Mouse (Mus musculus): ENCODE data around the gene Mcfd2.
"Not testable (repeated sequence)": the region's sequence is repeated elsewhere in the genome, so short reads cannot be mapped to it uniquely, and the experiment has no call there.

Gene Mcfd2

DNA sequence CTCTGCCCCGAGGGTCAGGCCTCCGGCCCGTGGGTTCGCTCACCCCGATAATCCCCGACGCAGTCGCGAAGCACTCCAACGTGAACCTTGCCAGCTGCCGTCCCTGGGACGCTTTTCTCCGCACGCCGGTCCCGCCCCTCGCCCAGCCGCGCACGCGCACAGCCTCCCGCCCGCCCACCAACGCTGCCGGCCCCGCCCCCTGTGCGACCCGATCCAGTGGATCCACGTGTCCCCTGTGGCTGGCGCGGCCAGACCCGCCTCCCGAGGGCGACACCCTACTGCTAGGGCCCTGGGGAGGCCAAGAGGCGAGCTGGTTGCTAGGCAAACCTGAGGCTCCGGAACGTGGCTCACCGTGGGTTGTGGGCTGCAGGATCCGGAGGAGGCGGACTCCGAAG, at the start of gene Mcfd2:
Gene Mcfd2, minus strand, starts transcription at position 144 of the 395 bp plus-strand sequence.
- peak; percentile 97 to 98 for DNase-seq

DNA sequence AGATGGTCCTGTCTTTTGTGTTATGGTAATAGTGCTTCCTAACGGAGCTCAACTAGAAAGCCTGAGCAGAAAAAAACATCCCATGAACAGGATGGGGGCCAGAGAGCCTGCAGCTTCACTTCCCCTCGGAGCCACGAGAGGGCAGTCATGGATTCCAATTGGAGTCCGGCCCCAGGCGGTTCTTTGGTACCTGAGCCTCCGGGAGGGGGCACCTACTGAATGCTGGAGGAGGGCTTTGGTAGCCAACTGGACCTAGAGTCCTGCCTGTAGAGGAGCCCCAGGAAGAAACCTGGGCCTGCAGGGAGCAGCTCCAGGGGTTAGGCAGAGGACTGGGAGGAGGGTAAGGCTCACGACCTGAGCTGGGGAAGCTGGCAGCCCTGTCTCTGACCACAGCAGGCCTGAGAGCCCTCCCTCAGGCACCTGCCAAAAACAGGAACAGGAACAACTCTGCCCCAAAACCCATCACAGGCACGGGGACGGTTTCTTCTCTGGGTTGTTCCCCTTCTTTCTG, 49.3 kb upstream of the Mcfd2 start:
- peak; percentile 91 to 95 for DNase-seq

DNA sequence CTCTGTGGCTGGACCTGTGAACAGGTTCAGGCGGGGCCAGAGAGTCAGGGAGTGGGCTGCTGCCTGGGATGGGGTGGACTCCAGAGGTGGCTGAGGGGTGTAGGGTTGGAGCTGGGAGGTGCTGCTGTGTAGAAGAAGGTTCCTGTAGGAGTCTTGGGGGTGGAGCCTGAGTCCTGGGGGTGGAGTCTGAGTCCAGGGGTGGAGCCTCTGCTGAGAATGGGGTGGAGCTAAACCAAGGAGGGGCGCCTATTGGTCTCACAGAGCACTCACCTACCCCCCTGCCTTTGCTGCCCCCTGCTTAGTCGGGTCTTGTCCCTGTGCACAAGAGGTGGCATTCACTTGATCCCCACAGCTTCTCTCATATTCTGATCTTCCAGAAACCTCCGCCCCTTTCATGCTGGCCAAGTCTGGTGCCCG, 48.8 kb upstream of the Mcfd2 start:
- DNase-seq = peak in 1 of 2 experiments; percentile 66

DNA sequence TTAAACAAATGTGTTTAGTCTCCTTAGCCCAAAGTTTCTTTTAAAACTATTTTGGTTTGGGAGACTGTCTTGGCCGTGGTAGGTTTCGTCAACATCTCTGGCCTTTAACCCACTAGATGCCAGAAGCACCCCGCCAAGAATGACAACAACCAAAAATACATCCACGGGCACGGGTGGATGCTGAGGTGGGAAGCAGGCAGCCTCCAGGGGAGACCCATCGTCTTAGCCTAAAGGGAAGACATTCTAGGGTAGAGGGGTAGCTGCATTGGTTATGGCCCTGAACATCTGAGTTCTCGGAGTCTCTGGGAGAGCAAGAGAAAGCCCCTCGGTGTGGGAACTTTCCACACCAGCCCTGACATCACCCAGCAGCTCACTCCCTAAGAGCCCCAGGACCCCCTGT, 48.4 kb upstream of the Mcfd2 start:
- DNase-seq = no peak

DNA sequence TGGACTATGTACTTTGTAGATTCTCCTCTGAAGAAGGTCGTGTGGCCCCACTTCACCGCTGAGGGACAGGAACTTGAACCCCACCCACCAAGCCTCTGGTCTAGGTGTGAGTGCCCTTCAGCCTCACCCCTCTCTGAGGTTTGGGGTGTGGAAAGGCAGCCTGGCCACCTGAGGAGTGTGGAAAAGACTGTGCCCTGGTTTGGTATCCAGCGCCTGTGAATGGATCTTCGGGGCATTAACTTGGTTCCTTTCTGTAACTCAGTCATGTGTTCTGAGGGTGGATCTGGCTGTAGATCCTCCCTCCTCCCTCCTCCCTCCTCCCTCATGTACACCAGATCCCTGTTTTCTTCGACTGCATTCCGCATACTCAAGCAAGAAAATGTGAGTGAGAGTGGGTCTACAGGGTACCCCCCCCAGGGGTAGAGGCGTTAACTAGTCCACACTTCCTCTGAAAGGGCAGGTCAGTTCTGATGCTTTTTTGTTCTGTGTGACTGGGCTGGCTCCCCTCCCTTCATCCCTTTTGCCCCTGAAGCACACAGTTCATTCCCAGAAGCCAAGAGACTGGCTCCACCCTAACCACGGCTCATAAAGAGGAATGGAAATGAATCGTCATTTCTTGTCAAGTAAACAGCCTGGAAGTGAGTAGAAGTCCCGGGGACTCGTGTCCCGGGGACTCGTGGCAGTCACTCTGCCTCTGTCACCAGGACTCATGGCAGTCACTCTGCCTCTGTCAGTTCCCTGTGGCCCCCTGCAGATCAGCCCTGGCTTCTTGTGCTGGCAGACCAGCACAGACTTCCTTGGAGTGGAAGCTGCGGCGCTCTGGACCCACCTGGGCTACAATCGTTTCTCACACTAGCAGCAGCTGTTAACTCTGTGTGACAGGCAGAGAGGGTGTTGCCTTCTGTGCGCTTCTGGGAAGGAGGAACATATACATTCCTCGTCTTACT, 47.5 kb upstream of the Mcfd2 start:
- peak; percentile 63 to 71 for DNase-seq

DNA sequence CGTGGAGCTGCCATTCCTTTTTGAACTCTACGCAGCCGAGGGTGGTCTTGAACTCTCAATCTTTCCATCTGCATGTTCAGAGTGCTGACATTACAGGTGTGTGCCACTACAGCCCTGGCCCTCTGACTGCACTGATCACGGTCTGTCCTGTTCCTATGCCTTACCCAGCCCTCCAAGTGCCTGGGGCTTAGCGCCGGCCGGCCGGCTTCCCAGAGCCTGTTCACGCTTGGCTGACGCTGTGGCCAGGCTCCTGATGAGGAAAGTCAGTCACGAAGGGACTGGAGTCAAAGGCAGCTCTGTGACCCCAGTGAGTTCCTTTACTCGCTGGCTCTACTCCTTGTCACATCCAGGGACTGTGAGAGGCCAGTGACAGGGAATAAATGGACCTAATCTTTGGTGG, 46.6 kb upstream of the Mcfd2 start:
- DNase-seq = peak; percentile 82 to 85

DNA sequence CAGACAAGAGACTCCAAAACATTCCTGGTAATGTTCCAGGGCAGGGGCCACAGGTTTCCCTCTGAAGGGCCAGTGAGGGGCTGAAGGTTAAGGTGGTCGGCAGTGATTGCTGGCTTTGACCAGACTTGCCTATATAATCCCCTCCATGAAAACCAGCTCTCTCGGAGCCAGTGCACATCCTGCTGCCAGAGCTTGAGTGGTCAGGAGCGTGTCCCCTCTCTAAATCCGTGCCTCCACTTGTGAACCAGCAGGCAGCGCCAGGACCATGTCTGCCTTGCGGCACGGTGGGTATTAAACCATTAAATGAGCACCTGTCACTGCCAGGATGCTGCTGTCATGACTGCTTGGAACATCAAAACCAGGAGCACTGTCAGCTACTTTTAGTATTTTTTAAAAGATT, 44.8 kb upstream of the Mcfd2 start:
- no peak for DNase-seq

DNA sequence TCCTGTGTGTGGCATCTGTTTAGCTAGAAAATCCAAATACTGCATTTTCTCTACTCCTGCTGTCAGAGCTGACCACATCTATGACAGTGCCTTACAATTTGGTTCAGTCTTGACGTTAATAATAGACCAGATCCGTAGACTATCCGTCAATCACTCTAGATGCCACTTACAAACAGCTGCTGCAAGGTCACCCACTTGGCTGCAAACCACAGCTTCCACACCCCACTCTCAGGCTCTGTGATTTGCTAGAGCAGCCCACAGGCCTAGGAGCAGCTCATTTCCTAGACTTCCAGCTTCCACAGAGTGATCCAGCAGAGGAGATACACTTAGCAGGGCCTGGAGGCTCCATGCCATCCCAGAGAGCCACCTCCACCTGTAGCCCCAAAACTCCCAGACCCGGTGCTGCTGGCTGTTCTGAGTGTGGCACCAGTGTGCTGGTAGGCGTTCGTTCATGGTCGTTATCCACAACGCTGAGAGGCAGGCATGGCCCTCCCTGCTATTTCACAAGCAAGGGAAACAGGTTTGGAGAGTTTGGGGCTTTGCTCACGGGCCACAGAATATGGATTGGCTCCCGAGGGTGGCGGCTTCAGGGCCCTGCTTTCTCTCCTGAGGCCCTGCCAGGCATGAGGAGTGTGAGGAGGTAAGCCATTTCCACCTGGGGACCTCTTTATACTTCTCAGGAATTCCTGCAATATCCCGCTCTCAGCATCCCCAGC, 43.5 kb upstream of the Mcfd2 start:
- DNase-seq = no peak

DNA sequence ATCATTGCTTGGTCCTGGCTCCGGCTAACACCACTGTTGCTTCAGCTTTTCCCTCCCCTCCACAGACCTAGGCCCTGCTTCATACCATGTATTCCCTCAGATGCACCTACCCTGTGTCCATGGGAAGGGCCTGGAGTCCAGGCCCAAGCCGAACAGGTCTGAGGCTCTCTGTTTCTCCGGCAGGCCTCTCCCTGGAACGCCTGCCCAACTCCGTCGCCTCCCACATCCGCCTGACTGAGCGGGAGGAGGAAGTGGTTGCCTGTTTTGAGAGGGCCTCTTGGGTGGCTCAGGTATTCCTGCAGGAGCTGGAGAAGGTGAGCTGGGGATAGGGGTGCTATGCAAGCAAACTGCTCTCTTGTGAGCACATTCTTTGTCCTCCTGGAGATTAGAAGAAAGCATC, 41.0 kb upstream of the Mcfd2 start:
- DNase-seq = peak in 1 of 2 experiments; percentile 51

DNA sequence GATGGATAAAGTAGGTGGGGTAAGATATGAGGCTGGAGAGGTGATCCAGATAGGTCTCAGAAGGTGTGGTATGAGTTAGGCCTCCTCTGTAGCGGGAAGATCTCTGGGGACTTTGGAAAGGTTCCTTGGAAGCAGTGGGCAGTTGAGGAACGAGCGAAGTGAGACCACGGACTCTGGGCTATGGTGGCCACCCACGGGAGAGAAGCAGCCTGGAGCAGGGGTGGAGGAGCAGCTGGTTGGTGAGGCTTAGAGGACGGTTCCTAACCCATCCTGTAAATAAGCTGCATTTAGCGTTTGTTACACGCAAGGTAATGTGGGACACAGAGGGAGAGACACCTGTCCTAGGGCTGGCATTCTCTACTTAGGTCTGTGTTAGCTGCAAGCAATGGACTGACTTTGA, 39.3 kb upstream of the Mcfd2 start:
- DNase-seq = no peak

DNA sequence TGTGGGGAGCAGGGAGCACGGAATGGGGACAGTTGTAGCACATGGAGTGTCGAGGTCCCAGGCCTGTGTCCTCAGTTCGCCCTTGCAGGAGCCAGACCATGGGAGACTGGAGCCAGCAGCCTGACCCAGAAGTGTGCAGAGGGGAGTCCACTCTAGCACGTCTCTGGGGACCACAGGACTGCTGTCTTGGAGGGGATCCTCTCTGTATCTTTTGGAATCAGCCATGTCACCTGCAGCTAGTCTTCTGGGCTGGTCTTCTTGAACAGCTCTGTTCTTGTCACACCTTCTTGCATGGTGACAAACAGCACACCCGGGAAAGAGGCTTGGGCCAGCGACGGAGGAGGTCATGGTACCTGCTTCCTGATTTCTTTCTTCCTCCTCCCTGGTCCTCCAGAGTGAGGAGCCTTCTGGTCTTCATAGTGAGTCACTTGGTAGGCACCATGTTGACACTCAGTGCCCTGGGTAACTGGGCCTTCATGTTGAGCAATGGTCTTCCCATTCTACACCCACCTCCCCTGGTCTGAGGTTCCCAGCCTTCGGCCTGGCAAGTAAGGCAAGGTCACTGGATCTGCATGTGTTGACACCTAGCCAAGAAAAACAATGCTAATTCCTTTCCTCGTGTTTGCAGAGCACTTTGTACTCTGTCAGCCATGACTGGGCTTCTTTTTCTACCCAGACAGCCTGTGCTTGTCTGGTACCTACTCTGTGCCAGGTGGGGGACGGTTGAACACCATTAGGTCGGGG, 38.6 kb upstream of the Mcfd2 start:
- peak; percentile 63 to 86 for DNase-seq

DNA sequence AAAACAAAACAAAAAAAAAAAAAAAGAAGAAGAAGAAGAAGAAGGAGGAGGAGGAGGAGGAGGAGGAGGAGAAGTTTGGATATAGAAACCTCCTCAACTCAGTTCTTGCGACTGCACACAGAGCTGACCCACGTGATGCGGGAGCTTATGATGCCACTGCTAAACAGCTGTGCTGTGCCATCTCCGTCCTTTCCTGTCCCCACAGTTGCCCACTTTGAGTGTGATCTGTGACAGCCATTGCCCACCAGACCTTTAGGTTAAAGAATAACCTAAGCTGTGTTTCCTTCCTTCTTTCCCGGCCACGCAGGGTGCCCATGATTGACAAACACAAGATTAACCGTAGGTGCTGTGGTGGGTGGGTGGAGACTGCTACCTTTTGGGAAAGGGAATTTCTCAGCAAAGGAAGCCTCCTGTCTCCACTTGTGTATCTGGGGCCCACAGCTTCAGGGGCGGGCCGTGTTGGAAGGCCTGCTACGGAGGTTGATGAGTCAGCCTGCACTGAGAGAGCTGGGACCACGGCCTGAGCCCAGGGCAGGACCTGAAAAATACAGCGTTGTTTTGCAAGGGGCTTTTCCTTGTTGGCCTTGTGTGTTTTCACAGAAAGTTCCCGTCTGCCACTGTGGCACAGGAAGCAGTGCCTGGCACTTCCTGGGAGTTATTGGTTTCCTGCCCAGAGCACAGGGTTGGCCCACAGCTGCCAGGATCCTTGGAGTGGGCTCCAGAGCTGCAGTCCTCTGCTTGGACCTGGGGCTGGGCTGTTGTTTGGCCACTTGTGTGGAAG, 36.5 kb upstream of the Mcfd2 start:
- no peak for DNase-seq

DNA sequence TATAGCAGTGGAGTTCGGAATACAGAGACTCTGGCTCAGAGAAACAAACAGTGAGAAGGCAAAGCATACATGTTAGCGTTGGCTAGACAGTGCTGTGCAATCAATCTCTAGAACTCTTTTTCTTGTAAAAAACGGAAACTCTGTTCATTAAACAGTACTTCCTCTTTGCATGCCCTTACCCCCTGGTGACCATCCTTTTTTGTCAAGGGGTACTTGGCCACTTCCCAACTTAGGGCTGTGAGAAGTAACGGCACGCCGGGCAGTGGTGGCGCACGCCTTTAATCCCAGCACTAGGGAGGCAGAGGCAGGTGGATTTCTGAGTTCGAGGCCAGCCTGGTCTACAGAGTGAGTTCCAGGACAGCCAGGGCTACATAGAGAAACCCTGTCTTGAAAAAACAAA, 35.9 kb upstream of the Mcfd2 start:
- not testable (repeated sequence) for DNase-seq

DNA sequence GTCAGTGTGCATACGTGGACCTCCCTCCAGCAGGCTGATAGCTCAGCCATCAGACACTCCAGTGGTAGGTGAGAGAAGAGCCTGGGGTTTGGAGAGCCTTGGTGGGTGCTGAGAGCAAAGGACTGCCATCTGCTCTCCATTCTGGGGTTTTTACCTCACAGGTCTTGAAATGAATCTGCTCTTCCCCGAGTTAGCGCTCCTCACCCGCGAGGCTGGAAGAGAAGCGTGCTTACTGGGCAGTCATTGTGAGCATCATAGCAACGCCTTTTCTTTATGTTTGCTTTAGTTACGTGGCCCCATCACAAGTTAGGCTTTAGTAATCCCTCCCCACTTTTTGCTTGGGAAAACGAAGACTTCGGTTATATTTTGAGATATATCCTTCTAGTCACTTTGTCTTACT, 34.6 kb upstream of the Mcfd2 start:
- DNase-seq = no peak

DNA sequence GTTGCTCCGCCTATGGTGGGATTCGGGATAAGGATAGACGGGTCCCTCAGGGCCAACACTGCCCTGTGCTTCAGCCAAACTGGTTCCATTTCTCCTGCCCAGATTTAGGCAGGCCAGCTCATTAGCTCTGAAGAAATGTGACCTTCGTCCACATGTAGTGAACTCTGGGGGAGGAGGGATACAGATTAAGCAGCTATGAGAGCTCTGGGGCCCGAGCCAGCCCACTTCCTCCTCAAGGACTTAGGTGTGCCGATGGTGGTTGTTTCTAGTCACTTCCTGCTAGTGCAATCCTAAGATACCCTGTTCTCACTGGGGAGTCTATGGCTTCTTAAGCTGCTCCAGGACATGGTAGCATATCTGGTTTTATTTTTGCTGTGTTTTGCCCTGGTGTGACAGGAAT, 33.2 kb upstream of the Mcfd2 start:
- DNase-seq = peak; percentile 72 to 81

DNA sequence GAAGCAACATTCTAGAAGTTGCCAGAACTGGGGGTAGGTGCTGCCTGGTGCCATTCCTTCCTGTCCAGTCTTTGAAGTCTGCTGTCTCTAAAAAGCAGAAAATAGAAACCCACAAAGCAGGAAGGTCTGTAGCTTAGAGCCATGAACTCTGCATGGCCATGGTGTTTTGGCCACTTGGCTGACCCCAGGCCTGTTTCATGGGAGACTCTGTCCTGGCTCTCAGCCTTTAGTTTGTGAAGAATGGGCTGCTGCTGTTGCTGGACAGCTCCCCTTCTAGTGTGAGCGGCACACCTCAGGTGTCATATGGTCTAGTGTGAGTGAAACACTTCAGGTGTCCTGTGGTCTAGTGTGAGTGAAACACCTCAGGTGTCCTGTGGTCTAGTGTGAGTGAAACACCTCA, 31.0 kb upstream of the Mcfd2 start:
- DNase-seq = not testable (repeated sequence)

DNA sequence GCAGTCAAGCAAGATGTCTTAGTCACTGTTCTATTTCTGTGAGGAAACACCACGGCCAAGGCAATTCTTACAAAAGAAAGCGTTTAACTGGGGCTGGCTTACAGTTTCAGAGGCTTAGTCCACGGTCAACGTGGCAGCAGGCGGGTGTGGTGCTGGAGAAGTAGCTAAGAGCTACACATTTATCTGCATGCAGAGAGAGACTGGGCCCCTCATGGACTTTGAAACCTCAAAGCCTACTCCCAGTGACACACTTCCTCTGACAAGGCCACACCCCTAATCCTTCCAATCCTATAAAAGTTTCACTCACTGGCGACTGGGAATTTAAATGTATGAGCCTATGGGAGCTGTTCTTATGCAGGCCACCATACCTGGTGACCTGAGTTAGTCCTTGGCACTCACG, 30.0 kb upstream of the Mcfd2 start:
- DNase-seq = no peak

DNA sequence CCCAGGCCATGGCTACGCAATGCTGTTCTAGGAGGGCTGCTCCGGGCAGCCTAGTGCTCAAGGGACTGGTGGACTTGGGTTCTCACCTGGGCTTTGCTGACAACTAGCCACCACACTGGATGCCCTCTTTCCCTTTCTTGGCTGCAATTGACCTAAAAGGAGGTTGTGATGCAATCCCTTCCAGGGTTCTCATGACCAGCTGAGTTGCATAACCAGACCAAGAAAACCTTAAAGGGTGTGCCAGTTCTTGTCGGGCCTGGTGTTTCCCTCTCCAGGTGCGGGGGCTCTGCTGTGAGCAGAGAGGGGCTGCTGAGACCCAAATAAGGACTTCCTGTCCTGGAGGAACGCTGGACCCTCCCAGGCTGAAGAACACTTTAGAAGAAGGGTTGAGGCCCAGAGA, 27.4 kb upstream of the Mcfd2 start:
- no peak for DNase-seq

DNA sequence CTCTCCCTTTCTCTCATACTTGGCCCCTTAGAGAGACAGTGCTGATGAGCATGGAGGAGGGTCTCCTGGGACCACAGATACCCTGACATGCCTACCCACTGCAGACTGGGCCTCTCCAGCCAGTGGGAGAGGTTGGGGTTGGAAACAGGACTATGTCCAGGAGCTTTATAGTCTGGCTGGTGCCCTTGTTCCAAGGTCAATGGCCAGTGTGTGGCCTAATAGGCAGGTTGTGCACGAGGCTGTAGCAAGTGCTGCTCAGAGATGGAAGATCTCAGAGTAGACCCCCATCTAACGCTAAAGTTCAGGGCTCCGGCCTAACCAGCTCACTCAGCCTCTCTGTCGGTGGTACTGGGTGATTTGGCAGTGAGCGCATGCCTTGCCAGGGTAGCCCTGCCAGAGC, 26.0 kb upstream of the Mcfd2 start:
- DNase-seq = peak in 1 of 2 experiments; percentile 32

DNA sequence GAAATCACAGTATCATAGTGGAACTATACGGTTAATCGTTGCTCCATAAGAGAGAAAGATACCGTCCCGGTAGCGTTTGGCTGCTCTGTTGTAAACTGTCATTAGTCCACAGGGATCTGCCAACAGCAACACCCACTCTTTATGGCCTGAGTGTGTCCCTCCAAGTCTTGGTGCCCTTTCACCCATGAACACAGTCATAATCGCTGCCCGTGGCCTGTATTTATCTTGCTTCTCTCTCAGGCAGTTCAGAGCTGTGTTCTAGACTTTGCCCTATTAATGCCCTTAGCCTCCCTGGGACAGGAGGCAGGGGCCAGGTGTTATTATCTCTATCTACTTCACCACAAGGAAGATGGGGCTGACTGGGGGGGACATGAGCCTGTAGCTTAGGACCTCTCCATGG, 25.3 kb upstream of the Mcfd2 start:
- peak in 1 of 2 experiments; percentile 43 for DNase-seq

DNA sequence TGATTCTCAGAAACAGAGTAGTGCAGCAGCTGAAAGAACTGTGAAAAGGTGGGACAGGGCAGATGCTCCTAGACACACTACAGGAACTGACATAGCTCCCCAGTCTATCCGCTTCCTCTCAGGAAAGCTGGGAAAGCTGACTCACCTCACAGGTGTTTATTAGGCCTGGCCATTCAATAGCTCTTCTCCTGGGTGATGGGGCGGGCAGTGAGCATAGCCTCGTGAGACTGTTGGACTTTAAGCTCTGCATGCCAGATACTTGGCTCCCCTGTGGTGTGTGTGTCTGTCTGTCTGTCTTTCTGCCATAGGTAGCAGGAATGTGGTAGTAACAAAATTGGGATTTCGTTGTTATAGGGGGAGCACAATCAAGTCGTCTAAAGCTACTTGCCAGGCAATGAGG, 23.6 kb upstream of the Mcfd2 start:
- DNase-seq = peak; percentile 65 to 74

DNA sequence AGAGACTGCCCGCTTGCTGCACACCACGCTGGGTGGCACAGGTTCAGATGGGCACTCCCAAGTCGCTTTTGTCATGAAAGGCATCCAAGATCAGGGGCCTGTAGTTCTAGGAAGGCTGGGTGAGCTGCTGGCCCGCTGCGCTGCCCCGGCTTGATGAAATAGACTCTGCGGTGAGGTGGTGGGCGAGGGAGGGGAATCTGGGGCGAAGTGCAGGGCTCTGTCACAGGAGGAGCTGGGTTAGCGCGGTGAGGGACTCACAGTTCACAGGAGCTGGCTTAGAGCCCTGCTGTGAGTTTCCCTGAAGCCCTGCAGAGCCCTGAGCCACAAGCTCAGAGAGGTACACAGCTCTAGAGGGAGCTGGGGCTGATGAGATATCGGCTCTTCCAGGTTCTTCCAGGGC, 22.4 kb upstream of the Mcfd2 start:
- peak in 1 of 2 experiments; percentile 70 for DNase-seq

All from kidney, postnatal 36 days (tissue).